Mouse (Mus musculus) 416B (cell line): Measurements from ENCODE around the gene Fam192a.

ENCODE experiments used
- DNase-seq: peaks from one replicate; pipeline ENCODE4 v3.0.0; 2011; ENCODE audit warnings: low read depth

The Fam192a gene

DNA sequence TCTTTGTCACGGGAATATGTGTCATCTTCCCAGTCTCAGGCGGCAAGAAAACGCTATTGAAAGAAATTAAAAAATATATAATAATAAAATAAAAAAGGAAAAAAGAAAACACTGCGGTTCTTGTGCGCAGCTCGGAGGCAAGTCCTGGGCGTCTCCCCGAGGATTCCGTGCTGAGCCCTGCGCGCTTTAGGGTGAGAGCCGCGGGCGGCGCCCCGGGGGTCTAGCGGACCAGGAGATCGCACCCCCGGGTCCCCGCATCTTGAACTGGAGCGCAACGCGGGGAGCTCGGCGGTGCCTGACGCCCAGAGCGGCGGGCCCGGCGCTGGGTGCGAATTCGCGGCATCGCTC lies 69.3 kb downstream of the Fam192a start:
- DNase-seq: no peak

DNA sequence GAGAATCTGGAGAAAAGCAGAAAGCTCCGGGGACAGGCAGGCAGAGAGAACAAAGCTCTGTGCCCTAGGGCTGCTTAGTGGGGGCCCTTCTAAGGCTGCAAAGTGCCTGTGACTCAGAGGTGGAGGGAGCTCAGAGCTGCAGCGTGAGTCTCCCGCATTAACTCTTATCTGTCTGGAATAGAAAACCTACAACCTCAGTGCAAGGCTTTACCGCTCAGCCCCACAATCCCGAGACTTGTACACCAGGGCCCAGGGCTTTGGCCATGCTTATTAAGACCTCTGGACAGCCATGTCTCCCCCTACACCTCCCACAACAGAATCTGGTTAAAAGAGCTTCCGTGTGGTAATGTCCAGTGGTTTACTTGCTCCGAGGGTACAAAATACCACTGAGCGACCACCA lies 69.8 kb downstream of the Fam192a start:
- peak; percentile 69 for DNase-seq

DNA sequence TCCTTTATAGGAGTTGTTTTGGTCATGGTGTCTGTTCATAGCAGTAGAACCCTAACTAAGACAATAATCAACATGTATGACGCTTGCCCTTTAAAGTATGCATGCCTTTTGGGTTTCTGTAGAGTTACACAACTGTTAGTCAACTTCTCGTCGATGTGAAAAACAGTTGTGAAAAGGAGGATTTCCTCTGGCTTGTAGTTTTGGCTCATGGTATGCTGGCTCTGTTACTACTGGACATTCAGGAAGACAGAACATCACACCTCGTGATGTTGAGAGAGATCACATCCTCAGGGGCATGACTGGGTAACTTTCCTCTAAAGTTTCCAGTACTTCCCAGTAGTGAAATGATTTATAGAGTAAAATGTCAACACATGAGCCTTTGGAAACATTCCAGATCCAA lies 71.2 kb downstream of the Fam192a start:
- peak; percentile 74 for DNase-seq

DNA sequence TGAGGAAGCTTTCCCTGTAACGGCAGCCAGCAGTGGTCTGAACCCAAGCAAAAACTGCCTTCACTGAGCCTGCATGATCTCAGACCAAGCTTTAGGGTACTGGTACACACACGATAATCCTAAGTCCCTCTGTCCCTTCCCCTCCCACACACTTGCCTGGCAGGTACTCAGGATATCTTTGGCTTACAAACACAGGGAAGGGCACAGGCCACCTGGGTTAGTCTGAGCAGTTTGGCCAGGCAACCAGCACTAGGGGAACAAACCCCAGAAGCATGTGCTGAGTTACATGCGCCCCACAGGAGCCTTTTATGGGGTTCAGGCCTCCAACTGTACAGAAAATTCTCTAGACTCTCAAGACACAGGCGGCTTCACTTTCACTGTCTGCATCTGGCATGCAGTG lies 71.9 kb downstream of the Fam192a start:
- DNase-seq: no peak

DNA sequence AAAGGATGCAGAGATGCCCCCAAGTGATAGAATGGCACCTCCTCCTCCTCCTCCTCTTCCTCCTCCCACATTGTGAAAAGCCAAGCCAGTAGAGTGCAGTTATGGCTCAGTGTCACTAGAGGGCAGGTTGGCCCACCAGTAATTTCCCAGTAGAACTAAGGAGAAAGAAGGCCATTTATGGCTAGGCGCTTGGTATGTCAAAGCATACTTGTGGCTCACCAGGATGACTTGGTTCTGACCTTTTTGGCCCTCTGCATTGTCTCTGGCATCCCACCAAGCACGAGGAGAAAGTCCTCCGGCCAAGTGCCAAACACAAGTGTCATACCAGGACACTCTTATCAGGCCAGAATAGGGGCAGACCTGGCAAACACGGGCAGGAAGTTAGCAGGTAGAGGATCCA lies 73.6 kb downstream of the Fam192a start:
- DNase-seq: peak; percentile 87

DNA sequence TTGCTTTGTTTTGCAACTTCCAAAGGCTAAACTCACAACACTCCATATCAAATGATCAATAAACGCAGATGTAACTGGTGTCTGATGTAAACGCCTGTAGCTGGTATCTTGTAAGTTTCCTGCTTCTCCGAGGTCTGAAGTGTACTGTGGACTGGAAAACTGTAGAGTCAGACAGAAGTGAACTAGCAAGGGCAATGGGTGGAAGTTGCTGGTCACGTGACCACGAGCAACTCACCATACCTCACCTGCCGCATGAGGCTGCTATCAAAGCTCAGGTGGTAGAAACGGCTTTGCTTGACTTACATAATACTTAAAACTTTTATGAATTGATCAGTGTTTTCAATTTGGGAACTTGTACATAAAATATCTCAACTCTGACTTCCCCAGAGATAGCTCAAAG lies 74.6 kb downstream of the Fam192a start:
- no peak for DNase-seq

DNA sequence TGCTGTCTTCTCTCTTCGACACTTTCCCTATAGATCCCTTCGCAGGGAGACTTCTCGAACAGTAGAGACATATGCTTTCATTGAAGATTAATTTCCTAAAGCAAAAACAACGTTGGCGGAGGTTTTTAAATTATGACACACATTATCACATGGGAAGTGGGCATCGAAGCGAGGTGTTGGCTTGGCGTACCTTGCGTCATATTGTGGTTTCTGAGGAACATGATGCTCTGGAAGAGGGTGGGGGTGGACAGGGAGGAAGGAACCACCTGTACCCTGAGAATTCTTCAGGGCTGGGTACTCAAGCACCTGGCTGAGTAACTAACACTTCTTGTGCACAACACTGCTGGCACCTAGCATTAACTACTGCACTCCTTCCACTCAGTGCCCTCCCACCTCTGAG lies 77.2 kb downstream of the Fam192a start:
- DNase-seq: peak; percentile 53
